Mouse (Mus musculus) CH12F3 (cell line): ENCODE results near the gene Plb1.

Experiments
- in situ Hi-C: fragments of 300-500 bp; cut with MboI; formaldehyde crosslinking; loops from 2 replicates; pipeline ENCODE4 v1.14.3; 2020; ENCODE audit warnings: low sequenced_read_pairs

Plb1 gene

GRCm38 (mm10) chr5:32240741-32241140 is 8.2 kb downstream of the Plb1 start:
- in situ Hi-C loops: no loop called here

- in situ Hi-C loops: no loop called here
Observed at GRCm38 (mm10) chr5:32243286-32243885, 10.9 kb downstream of the Plb1 start.

- in situ Hi-C loops: no loop called here
Observed at GRCm38 (mm10) chr5:32245385-32245784, 12.9 kb downstream of the Plb1 start.

GRCm38 (mm10) chr5:32260751-32261150 is 28.2 kb downstream of the Plb1 start:
- in situ Hi-C loops: no loop called here

GRCm38 (mm10) chr5:32261251-32261650 is 28.7 kb downstream of the Plb1 start:
- in situ Hi-C loops: no loop called here

GRCm38 (mm10) chr5:32262534-32262933 is 30.0 kb downstream of the Plb1 start:
- in situ Hi-C loops: no loop called here

GRCm38 (mm10) chr5:32272502-32272901 is 40.0 kb downstream of the Plb1 start:
- in situ Hi-C loops: no loop called here

GRCm38 (mm10) chr5:32278000-32278694 is 45.6 kb downstream of the Plb1 start:
- in situ Hi-C loops: no loop called here

GRCm38 (mm10) chr5:32280066-32280465 is 47.6 kb downstream of the Plb1 start:
- in situ Hi-C loops: no loop called here

- in situ Hi-C loops: no loop called here
Observed at GRCm38 (mm10) chr5:32282345-32282744, 49.8 kb downstream of the Plb1 start.

- in situ Hi-C loops: no loop called here
Observed at GRCm38 (mm10) chr5:32283457-32283856, 50.9 kb downstream of the Plb1 start.

GRCm38 (mm10) chr5:32286315-32286714 is 53.8 kb downstream of the Plb1 start:
- in situ Hi-C loops: no loop called here

GRCm38 (mm10) chr5:32288021-32288420 is 55.5 kb downstream of the Plb1 start:
- in situ Hi-C loops: no loop called here

- in situ Hi-C loops: no loop called here
Observed at GRCm38 (mm10) chr5:32291316-32291715, 58.8 kb downstream of the Plb1 start.

- in situ Hi-C loops: no loop called here
Observed at GRCm38 (mm10) chr5:32302991-32303921, 70.7 kb downstream of the Plb1 start.

- in situ Hi-C loops: no loop called here
Observed at GRCm38 (mm10) chr5:32307106-32307505, 74.6 kb downstream of the Plb1 start.

GRCm38 (mm10) chr5:32308647-32309046 is 76.1 kb downstream of the Plb1 start:
- in situ Hi-C loops: no loop called here

- in situ Hi-C loops: no loop called here
Observed at GRCm38 (mm10) chr5:32309714-32310113, 77.2 kb downstream of the Plb1 start.

- in situ Hi-C loops: no loop called here
Observed at GRCm38 (mm10) chr5:32310802-32311201, 78.3 kb downstream of the Plb1 start.

- in situ Hi-C loops: no loop called here
Observed at GRCm38 (mm10) chr5:32311589-32312166, 79.2 kb downstream of the Plb1 start.

- in situ Hi-C loops: no loop called here
Observed at GRCm38 (mm10) chr5:32313671-32314070, 81.2 kb downstream of the Plb1 start.
